Comparison of ENCODE assay signal across 8 mouse cellular contexts in genomic region chr9:113645153-113645836, GRCm38 (mm10).
DNase-seq lines count a peak whose midpoint lies in the region; ATAC-seq and TF ChIP-seq lines count a peak whose summit lies in the region.

No protein-coding gene starts in this region.

- ATAC-seq in forebrain, embryonic 16.5 days, result peak; percentile 66
- ATAC-seq in hindbrain, embryonic 15.5 days (ENCODE audit: low FRiP score, low read depth), result 0 out of 2 replicates have a peak, but pooled peaks have one; percentile 43
- ATAC-seq in midbrain, embryonic 12.5 days (ENCODE audit: low FRiP score, low read depth), result peak; percentile 42

- H3K9me3 ChIP-seq in forebrain, embryonic 16.5 days (ENCODE audit: control insufficient read depth, low read length), result peaks cover 2% of the 10 kb centered on the region; the same call in 1 of the 2 replicates
- no peaks in the 10 kb centered on the region for H3K9me3 ChIP-seq in hindbrain, embryonic 15.5 days
- no peaks in the 10 kb centered on the region for H3K9me3 ChIP-seq in midbrain, embryonic 12.5 days

- no peak overlapping the region for H3K4me3 ChIP-seq in heart, adult 2 months
- no peak overlapping the region for H3K4me3 ChIP-seq in forebrain, embryonic 16.5 days (replicated peaks; ENCODE audit: low read length)
- no peak overlapping the region for H3K4me3 ChIP-seq in hindbrain, embryonic 15.5 days
- no peak overlapping the region for H3K4me3 ChIP-seq in midbrain, embryonic 12.5 days

- no peaks in the 10 kb centered on the region for H3K36me3 ChIP-seq in heart, adult 2 months (ENCODE audit: control insufficient read depth, insufficient read depth, low read length)
- no peaks in the 10 kb centered on the region for H3K36me3 ChIP-seq in forebrain, embryonic 16.5 days (ENCODE audit: control insufficient read depth, insufficient read depth)
- no peaks in the 10 kb centered on the region for H3K36me3 ChIP-seq in hindbrain, embryonic 15.5 days
- H3K36me3 ChIP-seq in midbrain, embryonic 12.5 days, result no peaks in the 10 kb centered on the region

- 29% methylated on average over 10 of the region's 11 CpGs for WGBS in heart, adult 2 months
- WGBS in forebrain, embryonic 16.5 days, result 14% methylated on average over 8 of the region's 11 CpGs
- 18% methylated on average over 10 of the region's 11 CpGs for WGBS in hindbrain, embryonic 15.5 days
- WGBS in midbrain, embryonic 12.5 days, result 28% methylated on average over 8 of the region's 11 CpGs

- intact Hi-C loops in heart, adult 2 months (cut with DNase I), result no loop called here

- H3K9ac ChIP-seq in heart, adult 2 months (ENCODE audit: low read depth, low read length), result no peak overlapping the region
- no peak overlapping the region for H3K9ac ChIP-seq in forebrain, embryonic 16.5 days (replicated peaks; ENCODE audit: low read depth, low read length)
- no peak overlapping the region for H3K9ac ChIP-seq in hindbrain, embryonic 15.5 days
- no peak overlapping the region for H3K9ac ChIP-seq in midbrain, embryonic 12.5 days (replicated peaks)

- no peaks in the 10 kb centered on the region for H3K27me3 ChIP-seq in heart, adult 2 months (ENCODE audit: control insufficient read depth, insufficient read depth, low read length)
- H3K27me3 ChIP-seq in forebrain, embryonic 16.5 days (replicated peaks; ENCODE audit: control insufficient read depth, insufficient read depth, low read length), result no peaks in the 10 kb centered on the region
- no peaks in the 10 kb centered on the region for H3K27me3 ChIP-seq in hindbrain, embryonic 15.5 days
- H3K27me3 ChIP-seq in midbrain, embryonic 12.5 days, result no peaks in the 10 kb centered on the region

- no peak overlapping the region for H3K27ac ChIP-seq in heart, adult 2 months
- H3K27ac ChIP-seq in forebrain, embryonic 16.5 days (ENCODE audit: low read length), result no peak overlapping the region
- H3K27ac ChIP-seq in hindbrain, embryonic 15.5 days (replicated peaks), result no peak overlapping the region
- no peak overlapping the region for H3K27ac ChIP-seq in midbrain, embryonic 12.5 days (replicated peaks)

- H3K4me2 ChIP-seq in forebrain, embryonic 16.5 days (ENCODE audit: low read length), result no peak overlapping the region
- no peak overlapping the region for H3K4me2 ChIP-seq in hindbrain, embryonic 15.5 days
- H3K4me2 ChIP-seq in midbrain, embryonic 12.5 days (replicated peaks), result no peak overlapping the region

- H3K79me2 ChIP-seq in heart, adult 2 months (replicated peaks; ENCODE audit: control insufficient read depth, insufficient read depth, low read length), result no peaks in the 10 kb centered on the region

- TF ChIP-seq POLR2A in heart, adult 2 months (IDR thresholded peaks at IDR 0.05; ENCODE audit: insufficient read depth, low read depth, low read length), result no peak

- TF ChIP-seq EP300 in heart, adult 2 months (IDR thresholded peaks at IDR 0.05; ENCODE audit: insufficient read depth, low read depth, low read length), result no peak

- TF ChIP-seq CTCF in heart, adult 2 months (IDR thresholded peaks at IDR 0.05), result peak; percentile 91

- peak; percentile 16 to 42 for DNase-seq in heart, adult 2 months
- DNase-seq in heart, adult 11 months, result no peak
- peak; percentile 67 for DNase-seq in cerebellum, adult 11 months
- peak; percentile 83 to 85 for DNase-seq in left cerebral cortex, adult 18-20 months (ENCODE audit: low spot score in 2 of 2)
- DNase-seq in spleen, adult 12 weeks (ENCODE audit: low spot score), result peak; percentile 5

- H3K4me1 ChIP-seq in heart, adult 2 months (ENCODE audit: control insufficient read depth, insufficient read depth, low read length), result no peaks in the 10 kb centered on the region
- H3K4me1 ChIP-seq in forebrain, embryonic 16.5 days (replicated peaks; ENCODE audit: control insufficient read depth, insufficient read depth, low read length), result no peaks in the 10 kb centered on the region; the same call in 1 of the 2 replicates
- peaks cover 8% of the 10 kb centered on the region for H3K4me1 ChIP-seq in hindbrain, embryonic 15.5 days (replicated peaks)
- peaks cover 4% of the 10 kb centered on the region for H3K4me1 ChIP-seq in midbrain, embryonic 12.5 days
